Mouse (Mus musculus): ENCODE data around the gene Fam173a. TPM values are rescaled to one million over a fixed set of nuclear protein-coding genes. Genes with fewer than 3 reads are reported as not detected.

Fam173a gene
- polyA plus RNA-seq, 1 experiment from 2014 or later: 68.1 TPM

- Histone ChIP-seq H3K36me3 (peaks cover 57% of the 10 kb centered on the region), H3K27me3 (replicated peaks) (peaks cover 7% of the 10 kb centered on the region; the same call in 1 of the 2 replicates), H3K9me3 (replicated peaks) (no peaks in the 10 kb centered on the region), H3K4me3 (no peak overlapping the region), H3K27ac (no peak overlapping the region), H3K4me2 (no peak overlapping the region), H3K4me1 (peaks cover 74% of the 10 kb centered on the region), H3K9ac (no peak overlapping the region)
- ATAC-seq: no peak
- 90% methylated on average over 13 of the region's 13 CpGs for WGBS (ENCODE audit: insufficient replicate concordance)
These were observed 34.3 kb upstream of the Fam173a start for GRCm38 (mm10) chr17:25827011-25827410.

DNA sequence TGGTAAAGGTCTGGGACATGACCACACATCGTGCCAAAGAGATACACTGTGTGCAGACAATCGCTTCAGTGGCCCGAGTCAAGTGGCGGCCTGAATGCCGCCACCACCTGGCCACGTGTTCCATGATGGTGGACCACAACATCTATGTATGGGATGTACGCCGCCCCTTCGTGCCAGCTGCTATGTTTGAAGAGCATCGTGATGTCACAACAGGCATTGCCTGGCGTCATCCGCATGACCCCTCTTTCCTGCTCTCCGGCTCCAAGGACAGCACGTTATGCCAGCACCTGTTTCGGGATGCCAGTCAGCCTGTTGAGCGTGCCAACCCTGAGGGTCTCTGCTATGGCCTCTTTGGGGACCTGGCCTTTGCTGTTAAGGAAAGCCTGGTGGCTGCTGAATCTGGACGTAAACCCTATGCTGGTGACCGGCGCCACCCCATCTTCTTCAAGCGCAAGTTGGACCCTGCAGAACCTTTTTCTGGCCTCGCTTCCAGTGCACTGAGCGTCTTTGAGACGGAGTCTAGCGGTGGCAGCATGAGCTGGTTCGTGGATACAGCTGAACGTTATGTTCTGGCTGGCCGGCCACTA is 33.4 kb upstream of the Fam173a start:
- H3K4me3 ChIP-seq: no peak overlapping the region
- no peak overlapping the region for H3K27ac ChIP-seq
- peaks cover 17% of the 10 kb centered on the region for H3K27me3 ChIP-seq (replicated peaks)
- no peak for ATAC-seq
- peaks cover 49% of the 10 kb centered on the region for H3K36me3 ChIP-seq
- no peak overlapping the region for H3K9ac ChIP-seq
- no peak overlapping the region for H3K4me2 ChIP-seq
- WGBS (ENCODE audit: insufficient replicate concordance): 91% methylated on average over 27 of the region's 27 CpGs
- H3K4me1 ChIP-seq: peaks cover 65% of the 10 kb centered on the region
- H3K9me3 ChIP-seq (replicated peaks): no peaks in the 10 kb centered on the region

GRCm38 (mm10) chr17:25825311-25825710 is 32.6 kb upstream of the Fam173a start:
- Histone ChIP-seq H3K27me3 (replicated peaks) (peaks cover 23% of the 10 kb centered on the region), H3K36me3 (peaks cover 41% of the 10 kb centered on the region), H3K4me3 (peak overlapping the region; percentile 73), H3K4me1 (peaks cover 57% of the 10 kb centered on the region), H3K4me2 (peak overlapping the region; percentile 87), H3K9ac (peak overlapping the region; percentile 76), H3K9me3 (replicated peaks) (no peaks in the 10 kb centered on the region), H3K27ac (no peak overlapping the region)
- 83% methylated on average over 6 of the region's 6 CpGs for WGBS (ENCODE audit: insufficient replicate concordance)
- ATAC-seq: no peak

GRCm38 (mm10) chr17:25824362-25825142 is 31.9 kb upstream of the Fam173a start:
- Histone ChIP-seq H3K9me3 (replicated peaks) (no peaks in the 10 kb centered on the region), H3K4me1 (peaks cover 52% of the 10 kb centered on the region), H3K4me3 (peak overlapping the region; percentile 73), H3K9ac (peak overlapping the region; percentile 76), H3K27ac (peak overlapping the region; percentile 80), H3K27me3 (replicated peaks) (peaks cover 31% of the 10 kb centered on the region), H3K36me3 (peaks cover 34% of the 10 kb centered on the region), H3K4me2 (peak overlapping the region; percentile 87)
- 54% methylated on average over 16 of the region's 17 CpGs for WGBS (ENCODE audit: insufficient replicate concordance)
- no peak; the same call in 1 of the 2 replicates for ATAC-seq

GRCm38 (mm10) chr17:25823452-25823851 is 30.8 kb upstream of the Fam173a start, which contains the start of gene Wdr24:
TSS of gene Wdr24 (plus strand) at chr17:25823627.
- 1% methylated on average over 18 of the region's 18 CpGs for WGBS (ENCODE audit: insufficient replicate concordance)
- peaks cover 49% of the 10 kb centered on the region for H3K4me1 ChIP-seq
- H3K27me3 ChIP-seq (replicated peaks): peaks cover 42% of the 10 kb centered on the region
- H3K4me3 ChIP-seq: peak within 1 kb of the TSS; percentile 73
- H3K9me3 ChIP-seq (replicated peaks): no peaks in the 10 kb centered on the region
- H3K36me3 ChIP-seq: peaks cover 33% of the 10 kb centered on the region
- ATAC-seq: peak; percentile 73; the same call in 1 of the 2 replicates
- peak within 1 kb of the TSS; percentile 80 for H3K27ac ChIP-seq
- peak within 1 kb of the TSS; percentile 76 for H3K9ac ChIP-seq
- peak within 1 kb of the TSS; percentile 87 for H3K4me2 ChIP-seq

- ATAC-seq: peak; percentile 45
- Histone ChIP-seq H3K36me3 (no peaks in the 10 kb centered on the region), H3K9me3 (replicated peaks) (no peaks in the 10 kb centered on the region), H3K27me3 (replicated peaks) (peaks cover 84% of the 10 kb centered on the region), H3K9ac (no peak overlapping the region), H3K27ac (no peak overlapping the region), H3K4me3 (peak overlapping the region; percentile 22), H3K4me1 (peaks cover 17% of the 10 kb centered on the region), H3K4me2 (peak overlapping the region; percentile 44)
- WGBS (ENCODE audit: insufficient replicate concordance): 4% methylated on average over 46 of the region's 46 CpGs
These were observed 26.4 kb upstream of the Fam173a start for GRCm38 (mm10) chr17:25818851-25819780.

DNA sequence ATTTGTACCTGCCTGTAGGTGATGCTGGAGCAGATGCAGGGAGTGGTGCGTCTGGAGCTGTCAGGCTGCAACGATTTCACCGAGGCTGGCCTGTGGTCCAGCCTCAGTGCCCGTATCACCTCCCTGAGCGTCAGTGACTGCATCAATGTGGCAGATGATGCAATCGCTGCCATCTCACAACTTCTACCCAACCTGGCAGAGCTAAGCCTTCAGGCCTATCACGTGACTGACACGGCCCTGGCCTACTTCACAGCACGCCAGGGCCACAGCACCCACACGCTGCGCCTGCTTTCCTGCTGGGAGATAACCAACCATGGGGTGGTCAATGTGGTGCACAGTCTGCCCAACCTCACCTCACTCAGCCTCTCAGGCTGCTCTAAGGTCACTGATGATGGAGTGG is 25.0 kb upstream of the Fam173a start:
- 67% methylated on average over 11 of the region's 11 CpGs for WGBS (ENCODE audit: insufficient replicate concordance)
- no peaks in the 10 kb centered on the region for H3K36me3 ChIP-seq
- peaks cover 97% of the 10 kb centered on the region for H3K27me3 ChIP-seq (replicated peaks)
- no peaks in the 10 kb centered on the region for H3K9me3 ChIP-seq (replicated peaks)
- no peak overlapping the region for H3K4me3 ChIP-seq
- ATAC-seq: no peak
- no peak overlapping the region for H3K4me2 ChIP-seq
- H3K4me1 ChIP-seq: peaks cover 10% of the 10 kb centered on the region
- no peak overlapping the region for H3K27ac ChIP-seq
- no peak overlapping the region for H3K9ac ChIP-seq

DNA sequence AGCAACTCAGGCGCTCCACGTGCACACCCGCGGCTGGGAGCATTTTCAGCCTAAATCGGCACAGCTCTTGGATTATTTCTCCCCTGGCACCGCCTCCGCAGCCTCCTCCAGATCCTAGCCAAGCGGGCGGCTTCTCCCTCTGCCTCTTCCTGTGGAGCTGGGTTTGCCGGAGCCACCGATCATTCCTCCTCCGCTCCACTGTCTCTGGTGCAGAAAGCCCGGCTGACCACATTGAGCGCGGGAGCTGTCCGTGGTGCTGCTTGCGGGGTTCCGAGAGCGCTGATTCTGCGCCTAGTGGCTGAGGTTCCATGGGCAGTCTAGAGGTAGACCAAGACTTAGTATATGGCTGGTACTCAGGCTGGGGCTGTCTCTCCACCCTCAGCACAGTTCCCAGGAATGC is 20.8 kb upstream of the Fam173a start:
- H3K4me3 ChIP-seq: no peak overlapping the region
- H3K4me2 ChIP-seq: no peak overlapping the region
- peaks cover 98% of the 10 kb centered on the region for H3K27me3 ChIP-seq (replicated peaks)
- no peak for ATAC-seq
- no peaks in the 10 kb centered on the region for H3K36me3 ChIP-seq
- no peak overlapping the region for H3K27ac ChIP-seq
- H3K4me1 ChIP-seq: peaks cover 13% of the 10 kb centered on the region
- H3K9me3 ChIP-seq (replicated peaks): no peaks in the 10 kb centered on the region
- no peak overlapping the region for H3K9ac ChIP-seq
- WGBS (ENCODE audit: insufficient replicate concordance): 2% methylated on average over 20 of the region's 20 CpGs

- 52% methylated on average over 4 of the region's 4 CpGs for WGBS (ENCODE audit: insufficient replicate concordance)
- no peaks in the 10 kb centered on the region for H3K9me3 ChIP-seq (replicated peaks)
- H3K4me2 ChIP-seq: no peak overlapping the region
- no peak overlapping the region for H3K27ac ChIP-seq
- no peak overlapping the region for H3K9ac ChIP-seq
- H3K36me3 ChIP-seq: no peaks in the 10 kb centered on the region
- peaks cover 97% of the 10 kb centered on the region for H3K27me3 ChIP-seq (replicated peaks)
- H3K4me3 ChIP-seq: no peak overlapping the region
- H3K4me1 ChIP-seq: peaks cover 14% of the 10 kb centered on the region
- ATAC-seq: no peak
These were observed 18.2 kb upstream of the Fam173a start for GRCm38 (mm10) chr17:25810890-25811289.

DNA sequence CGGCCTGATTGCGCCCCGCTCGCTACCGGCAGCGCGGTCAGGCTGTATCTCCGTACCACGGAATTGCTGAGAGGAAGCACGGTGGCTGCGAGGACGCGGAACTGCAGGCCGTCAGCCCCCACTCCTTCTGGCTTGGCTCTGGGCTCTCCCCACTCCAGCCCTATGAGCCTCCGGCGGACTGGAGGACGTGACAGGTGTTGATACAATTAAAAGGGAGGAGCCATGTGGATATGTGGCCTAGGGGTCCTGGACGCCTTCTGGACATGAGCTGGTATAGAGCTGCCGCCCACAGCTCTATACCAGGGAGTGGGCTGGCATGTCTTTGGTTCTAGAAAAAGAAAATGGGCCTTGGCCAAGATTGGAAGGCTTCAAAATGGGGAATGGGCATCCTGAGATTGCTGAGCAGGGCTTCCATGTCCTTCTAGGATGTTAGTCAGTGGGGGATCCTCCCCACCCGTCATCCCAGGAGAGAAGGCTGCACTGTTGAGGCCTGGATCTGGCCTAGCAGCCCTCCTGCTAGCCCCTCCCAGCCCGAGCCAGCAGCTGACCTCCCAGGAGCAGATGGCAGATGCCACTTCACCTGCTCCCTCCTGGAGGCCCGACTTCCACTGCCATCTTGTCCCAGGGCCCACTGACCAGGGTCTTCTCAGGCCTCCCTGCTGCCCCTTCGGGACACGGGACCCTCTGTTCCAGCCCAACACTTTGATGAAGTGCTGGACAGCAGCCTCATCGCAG is 17.1 kb upstream of the Fam173a start:
- no peak overlapping the region for H3K9ac ChIP-seq
- peaks cover 90% of the 10 kb centered on the region for H3K27me3 ChIP-seq (replicated peaks)
- H3K4me2 ChIP-seq: peak overlapping the region; percentile 77
- H3K4me1 ChIP-seq: peaks cover 14% of the 10 kb centered on the region
- WGBS (ENCODE audit: insufficient replicate concordance): 12% methylated on average over 24 of the region's 25 CpGs
- no peak; the same call in 1 of the 2 replicates for ATAC-seq
- H3K9me3 ChIP-seq (replicated peaks): no peaks in the 10 kb centered on the region
- no peak overlapping the region for H3K27ac ChIP-seq
- H3K36me3 ChIP-seq: no peaks in the 10 kb centered on the region
- H3K4me3 ChIP-seq: peak overlapping the region; percentile 55
